Mouse (Mus musculus) left cerebral cortex, adult 18-20 months (tissue): ENCODE data around the gene Gm21719. TPM values are rescaled to one million over a fixed set of nuclear protein-coding genes. Genes with fewer than 3 reads are reported as not detected.
"Not testable (repeated sequence)": the region's sequence is repeated elsewhere in the genome, so short reads cannot be mapped to it uniquely, and the experiment has no call there.

Source experiments
- DNase-seq, 2 experiments: peaks; one replicate each; pipeline ENCODE4 v3.0.0; 2021 to 2022; ENCODE audit warnings: low spot score in 2 of 2, mixed read lengths in 1 of 2
- long read RNA-seq, 2 experiments: library from polyadenylated mRNA; stranded (forward); transcript quantifications; one replicate each; pipeline ENCODE4 v2.0.0; 2021
- total RNA-seq, 2 experiments: library from RNA; stranded (reverse); gene quantifications; 2 replicates each; pipeline ENCODE4 v1.2.3; 2021

Gm21719 gene
- not detected for total RNA-seq
- long read RNA-seq, experiment 1 = 0 reads
- long read RNA-seq, experiment 2 = 0 reads

DNA sequence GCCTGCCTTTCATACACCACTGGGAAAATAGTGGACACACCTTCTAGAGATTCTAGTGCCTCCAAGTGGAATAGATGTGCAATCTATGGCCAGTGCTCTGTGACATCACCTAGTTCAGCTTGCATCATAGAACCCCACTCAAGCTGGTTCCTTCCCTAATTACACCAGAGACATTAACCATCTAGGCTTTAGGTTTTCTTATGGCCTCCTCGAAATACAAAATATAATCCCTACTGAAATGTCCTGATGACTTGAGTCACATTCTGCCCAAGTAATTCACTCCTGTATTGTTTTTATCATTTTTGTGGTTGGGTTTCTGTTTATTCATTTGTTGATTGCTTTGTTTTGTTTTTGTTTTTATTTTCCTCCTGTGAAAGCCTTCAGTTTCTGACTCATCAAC, at the start of gene Gm21719:
TSS of gene Gm21719 (minus strand) at position 101 of the 400 bp plus-strand sequence.
- not testable (repeated sequence) for DNase-seq

Other genes with a start within 250 kb of the Gm21719 start
- not detected for gene Gm28919, start 99.3 kb downstream of the Gm21719 start, total RNA-seq
- gene Gm20830, start 235.4 kb upstream of the Gm21719 start, total RNA-seq = not detected